10 mouse cellular contexts compared by ENCODE assay signal in the genomic region with DNA sequence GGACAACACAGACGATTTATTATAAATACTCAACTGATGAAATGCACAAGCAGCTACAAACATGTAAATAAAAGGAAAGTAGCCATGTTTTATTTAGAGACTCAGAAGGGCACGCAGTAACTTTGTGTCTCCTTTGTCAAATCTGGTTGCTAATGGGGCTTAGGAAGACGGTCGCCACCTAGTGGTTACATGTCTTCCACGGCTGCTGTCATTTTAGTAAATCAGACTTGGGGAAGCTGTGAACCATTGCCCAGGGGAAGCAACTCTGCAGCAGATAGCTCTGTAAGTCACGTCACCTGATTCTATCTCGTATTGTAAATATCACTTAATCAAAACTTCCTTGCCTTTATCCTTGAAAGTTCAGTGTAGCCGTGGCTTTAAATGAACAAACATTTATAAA. TPM values are rescaled to one million over a fixed set of nuclear protein-coding genes. Genes with fewer than 3 reads are reported as not detected.
DNase-seq lines count a peak whose midpoint lies in the region; ATAC-seq and TF ChIP-seq lines count a peak whose summit lies in the region.
"Had no signal": no experiment of that assay in that cellular context is flagged by ENCODE, and none has a peak within 500 bp of the region (broad histone marks: within the 10 kb centered on the region; RNA-seq: fewer than 3 reads in every experiment).

No protein-coding gene starts in this region.

- no peaks in the 10 kb centered on the region for H3K36me3 ChIP-seq in hindbrain, embryonic 11.5 days (ENCODE audit: control insufficient read depth, insufficient read depth, low read length)
- H3K36me3 ChIP-seq in hindbrain, embryonic 12.5 days = no peaks in the 10 kb centered on the region
- H3K36me3 ChIP-seq in small intestine, adult 2 months (ENCODE audit: control insufficient read depth, insufficient read depth, low read length) = no peaks in the 10 kb centered on the region
- H3K36me3 ChIP-seq: embryonic facial prominence, embryonic 12.5 days had no signal

- TF ChIP-seq POLR2A in small intestine, adult 2 months (IDR thresholded peaks at IDR 0.05; ENCODE audit: low read depth, low read length) = no peak

- H3K27ac ChIP-seq in hindbrain, embryonic 11.5 days (ENCODE audit: low read depth, low read length) = no peak overlapping the region
- H3K27ac ChIP-seq in hindbrain, embryonic 12.5 days = no peak overlapping the region
- H3K27ac ChIP-seq in layer of hippocampus, adult 2 months = no peak overlapping the region
- no peak overlapping the region for H3K27ac ChIP-seq in small intestine, adult 2 months (ENCODE audit: insufficient read depth, low read depth, low read length)
- H3K27ac ChIP-seq: embryonic facial prominence, embryonic 12.5 days; macrophage had no signal

- ATAC-seq in hindbrain, embryonic 11.5 days (ENCODE audit: low FRiP score) = peak; percentile 43; the same call in 1 of the 2 replicates
- no peak for ATAC-seq in hindbrain, embryonic 12.5 days (ENCODE audit: low FRiP score)
- peak; percentile 96 for ATAC-seq in granulocyte monocyte progenitor cell, adult 5-6 weeks (replicated peaks; ENCODE audit: poor library complexity, severe bottlenecking)
- peak; percentile 95 for ATAC-seq in megakaryocyte progenitor cell, adult 5-6 weeks (replicated peaks; ENCODE audit: poor library complexity)

- no peaks in the 10 kb centered on the region for H3K4me1 ChIP-seq in hindbrain, embryonic 11.5 days (replicated peaks; ENCODE audit: control insufficient read depth, insufficient read depth, low read length)
- no peaks in the 10 kb centered on the region for H3K4me1 ChIP-seq in hindbrain, embryonic 12.5 days
- H3K4me1 ChIP-seq in small intestine, adult 2 months (ENCODE audit: control insufficient read depth, insufficient read depth, insufficient read length, low read length) = no peaks in the 10 kb centered on the region
- H3K4me1 ChIP-seq: embryonic facial prominence, embryonic 12.5 days had no signal

- peak; percentile 81 for TF ChIP-seq CTCF in layer of hippocampus, adult 2 months (conservative IDR thresholded peaks at IDR 0.05)
- TF ChIP-seq CTCF in small intestine, adult 2 months (IDR thresholded peaks at IDR 0.05; ENCODE audit: extremely low read depth, insufficient read length, insufficient replicate concordance, low read depth, low read length) = peak; percentile 47; the same call in 1 of the 2 replicates

- 0 out of 2 replicates have a peak, but pooled peaks cover 3% of the 10 kb centered on the region for H3K27me3 ChIP-seq in hindbrain, embryonic 11.5 days (ENCODE audit: control insufficient read depth, insufficient read depth, low read length)
- peaks cover 11% of the 10 kb centered on the region for H3K27me3 ChIP-seq in hindbrain, embryonic 12.5 days
- H3K27me3 ChIP-seq in small intestine, adult 2 months (ENCODE audit: control insufficient read depth, insufficient read depth, low read length) = no peaks in the 10 kb centered on the region
- H3K27me3 ChIP-seq: embryonic facial prominence, embryonic 12.5 days had no signal

- H3K9ac ChIP-seq in hindbrain, embryonic 11.5 days (ENCODE audit: low read depth, low read length) = no peak overlapping the region
- no peak overlapping the region for H3K9ac ChIP-seq in hindbrain, embryonic 12.5 days
- H3K9ac ChIP-seq: embryonic facial prominence, embryonic 12.5 days had no signal

- peak; percentile 84 for DNase-seq in hindbrain, embryonic 11.5 days (ENCODE audit: low spot score)
- peak; percentile 88 for DNase-seq in MEL-GATA-1-ER (ENCODE audit: extremely low read depth, low read depth)
- peak; percentile 31 to 64 for DNase-seq in cerebellum, postnatal 25 days
- DNase-seq in layer of hippocampus, adult 2 months (ENCODE audit: low spot score in 2 of 2) = peak; percentile 48 to 59

- H3K4me2 ChIP-seq in hindbrain, embryonic 11.5 days (replicated peaks; ENCODE audit: low read depth, low read length) = no peak overlapping the region
- no peak overlapping the region for H3K4me2 ChIP-seq in hindbrain, embryonic 12.5 days (replicated peaks)
- H3K4me2 ChIP-seq: embryonic facial prominence, embryonic 12.5 days had no signal

- H3K9me3 ChIP-seq in hindbrain, embryonic 11.5 days (ENCODE audit: control insufficient read depth, low read length) = no peaks in the 10 kb centered on the region
- no peaks in the 10 kb centered on the region for H3K9me3 ChIP-seq in hindbrain, embryonic 12.5 days (replicated peaks)
- H3K9me3 ChIP-seq: embryonic facial prominence, embryonic 12.5 days had no signal

- 18% methylated on average over 8 of the region's 8 CpGs for WGBS in hindbrain, embryonic 11.5 days
- 17% methylated on average over 8 of the region's 8 CpGs for WGBS in hindbrain, embryonic 12.5 days
- 6% methylated on average over 8 of the region's 8 CpGs for WGBS in small intestine, adult 2 months

- H3K4me3 ChIP-seq in hindbrain, embryonic 11.5 days (ENCODE audit: low read depth, low read length) = no peak overlapping the region
- H3K4me3 ChIP-seq in hindbrain, embryonic 12.5 days = no peak overlapping the region
- H3K4me3 ChIP-seq in layer of hippocampus, adult 2 months = no peak overlapping the region
- H3K4me3 ChIP-seq in small intestine, adult 2 months (ENCODE audit: low read depth, low read length) = no peak overlapping the region
- H3K4me3 ChIP-seq: embryonic facial prominence, embryonic 12.5 days had no signal

RNA-seq across cellular contexts. Expression of gene Tars, which starts 7.9 kb away (rescaled TPM):
- polyA plus RNA-seq in hindbrain, embryonic 11.5 days (2014; fragmentation: Nextera tagmentation; extraction: Ambion mirVana) = 84.6 and 94.7 TPM in 2 replicates
- 75.8 and 83.4 TPM in 2 replicates for polyA plus RNA-seq in hindbrain, embryonic 12.5 days (2016; fragmentation: Nextera tagmentation; extraction: Ambion mirVana)
- total RNA-seq in granulocyte monocyte progenitor cell, adult 5-6 weeks (2014; fragmentation: Nextera tagmentation) = 33.8 and 44.6 TPM in 2 replicates
- 89.7 and 116 TPM in 2 replicates for total RNA-seq in granulocyte monocyte progenitor cell, adult 5-6 weeks (2017)
- total RNA-seq in layer of hippocampus, adult 2 months (2021) = 10 to 100 TPM; 30.2 to 35.8 TPM
- 36.4 and 37.9 TPM in 2 replicates for total RNA-seq in megakaryocyte progenitor cell, adult 5-6 weeks (2015)
- 80.1 and 94.0 TPM in 2 replicates for total RNA-seq in megakaryocyte progenitor cell, adult 5-6 weeks (2017)
- 6.4 and 9.8 TPM in 2 replicates for polyA plus RNA-seq in small intestine, adult 2 months (2012; rRNA removed)
